Mouse (Mus musculus) testis, adult 2 months (tissue): ENCODE data around the gene Gm10188. TPM values are rescaled to one million over a fixed set of nuclear protein-coding genes. Genes with fewer than 3 reads are reported as not detected.
A peak's percentile ranks its signal among the peaks of the same experiment; 100 is the strongest.

Experiments
- H3K27ac ChIP-seq: fragments of 200-500 bp; 2 replicates; pipeline ENCODE4 v1.5.1; 2012; ENCODE audit warnings: low read depth, low read length; ENCODE audit not compliant: control insufficient read depth, insufficient read depth
- H3K27me3 ChIP-seq: fragments of 200-500 bp; 2 replicates; pipeline ENCODE4 v1.6.1; 2012; ENCODE audit warnings: mild to moderate bottlenecking, low read length, moderate library complexity; ENCODE audit not compliant: control insufficient read depth, insufficient read depth
- H3K36me3 ChIP-seq: fragments of 200-500 bp; 2 replicates; pipeline ENCODE4 v1.6.1; 2012; ENCODE audit warnings: mild to moderate bottlenecking, low read length; ENCODE audit not compliant: control insufficient read depth, insufficient read depth
- H3K4me1 ChIP-seq: fragments of 200-500 bp; 2 replicates; pipeline ENCODE4 v1.6.1; 2012; ENCODE audit warnings: low read length; ENCODE audit not compliant: control insufficient read depth, insufficient read depth
- H3K4me3 ChIP-seq: fragments of 200-500 bp; 2 replicates; pipeline ENCODE4 v1.5.1; 2012; ENCODE audit warnings: low read depth, mild to moderate bottlenecking, low read length, moderate library complexity, mixed read lengths; ENCODE audit not compliant: control insufficient read depth
- CTCF ChIP-seq: fragments of 200-500 bp; IDR thresholded peaks from 2 replicates; pipeline ENCODE4 v1.5.1; 2012; ENCODE audit warnings: low read depth, mild to moderate bottlenecking, inconsistent platforms, low read length, moderate library complexity; ENCODE audit not compliant: control insufficient read depth, insufficient read depth, insufficient replicate concordance
- POLR2A ChIP-seq: fragments of 200-500 bp; IDR thresholded peaks from 2 replicates; pipeline ENCODE4 v1.6.1; 2012; ENCODE audit warnings: low read depth, mild to moderate bottlenecking, inconsistent platforms, low read length, moderate library complexity; ENCODE audit not compliant: control insufficient read depth
- polyA plus RNA-seq: library from polyadenylated mRNA; depleted of rRNA; stranded (reverse); fragments of >200 nt; gene quantifications from 2 replicates; pipeline ENCODE4 v1.2.3, GENCODE M21; 2012

Gm10188 gene
- polyA plus RNA-seq, 1 experiment, result 4.0 TPM

DNA sequence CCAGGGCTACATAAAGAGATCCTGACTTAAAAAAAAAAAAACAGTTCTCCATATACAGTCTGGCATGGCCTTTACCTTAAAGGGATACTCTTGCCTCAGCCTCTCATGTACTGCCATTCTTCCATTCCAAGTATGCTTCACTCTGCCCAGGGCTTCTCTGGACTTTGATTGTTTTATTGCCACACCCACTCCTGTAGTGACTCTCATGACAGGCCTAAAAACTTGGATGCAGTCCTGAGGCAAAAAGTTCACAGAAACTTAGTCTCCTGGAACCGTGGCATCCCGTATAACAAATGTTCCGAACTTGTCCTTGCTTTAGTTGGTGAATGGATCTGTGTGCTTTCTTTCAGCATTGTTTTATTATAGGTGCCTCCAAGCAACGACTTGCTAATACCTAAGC, 17.1 kb upstream of the Gm10188 start:
- TF ChIP-seq POLR2A (no peak), CTCF (no peak)
- Histone ChIP-seq H3K36me3 (no peaks in the 10 kb centered on the region), H3K4me3 (no peak overlapping the region), H3K27me3 (no peaks in the 10 kb centered on the region), H3K27ac (no peak overlapping the region), H3K4me1 (no peaks in the 10 kb centered on the region)

DNA sequence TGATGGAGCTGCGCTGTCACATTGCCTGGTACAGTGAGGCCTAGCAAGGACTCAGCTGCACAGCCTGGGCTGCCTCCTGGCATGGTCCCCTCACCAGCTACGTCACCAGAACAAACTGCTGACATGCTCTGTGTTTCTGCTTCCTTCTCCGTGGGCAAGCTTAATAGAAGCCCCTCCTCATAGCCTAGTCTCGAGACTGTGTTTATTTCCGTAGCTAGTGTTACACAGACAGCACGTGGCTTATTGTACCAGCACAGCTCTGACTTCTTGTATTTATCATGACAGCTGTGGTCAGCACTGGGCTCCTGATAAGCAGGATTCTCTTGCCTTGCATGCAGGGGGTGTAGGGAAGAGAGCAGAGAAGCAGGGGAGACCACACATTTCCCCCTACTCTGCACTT, 16.6 kb upstream of the Gm10188 start:
- Histone ChIP-seq H3K4me1 (no peaks in the 10 kb centered on the region), H3K4me3 (no peak overlapping the region), H3K27ac (no peak overlapping the region), H3K36me3 (no peaks in the 10 kb centered on the region), H3K27me3 (no peaks in the 10 kb centered on the region)
- TF ChIP-seq POLR2A (no peak), CTCF (no peak)

DNA sequence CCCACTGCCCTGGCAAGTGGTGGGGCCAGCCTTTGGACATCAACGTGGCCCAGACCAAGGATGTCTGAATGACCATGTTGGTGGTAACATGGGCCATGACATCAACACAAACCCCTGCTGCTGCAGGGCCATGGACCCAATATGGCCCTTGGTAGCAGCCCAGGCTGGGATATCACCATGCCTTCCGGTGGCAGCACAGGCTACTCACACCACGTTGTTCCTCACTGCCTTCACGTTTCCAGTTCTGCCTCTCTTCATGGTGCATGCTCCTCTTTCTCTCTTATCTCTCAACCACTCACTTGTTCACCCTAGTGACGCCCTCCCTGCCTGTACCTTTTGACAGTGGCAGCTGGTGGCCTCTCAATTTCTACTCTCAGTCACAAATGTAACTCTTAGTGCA, 15.4 kb upstream of the Gm10188 start:
- Histone ChIP-seq H3K36me3 (no peaks in the 10 kb centered on the region), H3K4me1 (no peaks in the 10 kb centered on the region), H3K4me3 (no peak overlapping the region), H3K27ac (no peak overlapping the region), H3K27me3 (no peaks in the 10 kb centered on the region)
- no peak for TF ChIP-seq CTCF
- no peak for TF ChIP-seq POLR2A

DNA sequence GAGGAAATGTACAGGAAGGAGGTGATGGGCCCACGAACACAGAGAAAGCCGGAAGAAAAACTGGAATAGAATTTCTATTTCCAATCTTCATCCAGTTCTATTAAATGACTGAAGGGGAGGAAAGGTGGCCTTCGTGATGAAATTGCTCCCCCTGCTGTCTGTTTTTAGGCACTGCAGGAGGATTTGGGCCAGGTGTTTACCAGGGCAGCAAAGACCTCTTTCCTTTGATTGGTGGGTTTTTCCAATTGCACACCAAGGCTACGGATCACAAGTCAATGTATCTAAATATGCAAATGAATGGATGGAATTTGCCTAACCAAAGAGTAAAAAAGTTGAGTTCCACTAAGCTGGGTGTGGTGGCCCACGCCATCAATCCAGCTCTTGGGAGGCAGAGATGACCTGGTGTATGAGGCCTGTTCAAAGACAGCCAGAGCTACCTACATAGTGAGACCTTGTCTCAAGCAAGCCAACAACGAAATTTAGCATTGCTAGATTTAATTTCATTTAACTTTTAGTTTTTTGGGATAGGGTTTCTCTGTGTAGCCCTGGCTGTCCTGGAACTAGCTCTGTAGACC, 8.1 kb upstream of the Gm10188 start:
- Histone ChIP-seq H3K4me1 (no peaks in the 10 kb centered on the region; the same call in 1 of the 2 replicates), H3K27me3 (no peaks in the 10 kb centered on the region), H3K36me3 (no peaks in the 10 kb centered on the region), H3K4me3 (no peak overlapping the region), H3K27ac (no peak overlapping the region)
- TF ChIP-seq POLR2A, result no peak
- TF ChIP-seq CTCF, result peak; percentile 66

DNA sequence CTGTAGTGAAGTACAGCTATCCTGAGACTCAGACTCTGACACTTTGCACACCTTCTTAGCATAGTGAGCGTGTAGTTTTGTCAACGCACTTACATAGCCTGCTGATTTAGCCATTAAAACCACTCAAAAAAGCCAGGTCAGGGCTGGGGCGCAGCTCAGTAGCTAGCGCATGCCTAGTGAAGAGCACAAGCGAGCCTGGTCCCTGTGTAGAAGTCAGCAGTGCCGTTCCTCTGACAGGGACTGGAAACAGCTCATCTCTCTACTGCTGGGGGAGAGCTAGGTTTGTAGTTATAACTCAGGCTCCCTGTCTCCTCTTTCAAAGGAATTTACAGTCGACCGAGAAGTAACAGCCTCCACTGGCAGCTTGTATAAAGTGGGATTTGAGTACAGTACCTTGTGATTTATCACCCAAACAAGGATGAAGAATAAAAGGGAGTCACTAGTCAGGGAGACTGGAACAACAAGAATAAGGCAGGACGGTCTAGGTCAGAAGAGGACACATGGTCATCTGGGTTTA, 5.2 kb upstream of the Gm10188 start:
- no peaks in the 10 kb centered on the region for H3K36me3 ChIP-seq
- H3K4me3 ChIP-seq, result no peak overlapping the region
- H3K27ac ChIP-seq, result no peak overlapping the region
- no peak for TF ChIP-seq POLR2A
- TF ChIP-seq CTCF, result no peak
- H3K4me1 ChIP-seq, result no peaks in the 10 kb centered on the region; the same call in 1 of the 2 replicates
- no peaks in the 10 kb centered on the region for H3K27me3 ChIP-seq

DNA sequence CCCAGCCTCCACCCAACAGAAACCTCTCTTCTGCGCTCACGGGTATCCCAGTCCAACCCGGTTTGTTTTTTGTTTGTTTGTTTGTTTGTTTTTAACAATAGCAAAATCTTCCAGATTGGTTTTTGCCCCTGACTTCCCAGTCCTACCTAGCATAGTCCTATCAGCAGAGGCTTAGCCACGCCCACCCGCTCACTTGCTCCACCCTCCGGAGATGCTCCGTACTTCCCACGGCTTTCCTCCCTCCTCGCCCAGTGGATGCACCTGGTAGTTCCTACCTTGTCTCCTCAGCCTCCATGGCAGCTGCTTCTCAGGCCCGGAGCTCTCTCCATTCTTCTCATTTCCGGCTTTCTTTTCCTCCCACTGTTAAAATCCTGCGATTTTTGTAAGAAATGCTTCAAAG, 4.0 kb upstream of the Gm10188 start:
- Histone ChIP-seq H3K4me3 (no peak overlapping the region), H3K36me3 (no peaks in the 10 kb centered on the region), H3K27me3 (no peaks in the 10 kb centered on the region), H3K27ac (no peak overlapping the region), H3K4me1 (no peaks in the 10 kb centered on the region; the same call in 1 of the 2 replicates)
- TF ChIP-seq CTCF (peak; percentile 40; the same call in 1 of the 2 replicates), POLR2A (no peak)

DNA sequence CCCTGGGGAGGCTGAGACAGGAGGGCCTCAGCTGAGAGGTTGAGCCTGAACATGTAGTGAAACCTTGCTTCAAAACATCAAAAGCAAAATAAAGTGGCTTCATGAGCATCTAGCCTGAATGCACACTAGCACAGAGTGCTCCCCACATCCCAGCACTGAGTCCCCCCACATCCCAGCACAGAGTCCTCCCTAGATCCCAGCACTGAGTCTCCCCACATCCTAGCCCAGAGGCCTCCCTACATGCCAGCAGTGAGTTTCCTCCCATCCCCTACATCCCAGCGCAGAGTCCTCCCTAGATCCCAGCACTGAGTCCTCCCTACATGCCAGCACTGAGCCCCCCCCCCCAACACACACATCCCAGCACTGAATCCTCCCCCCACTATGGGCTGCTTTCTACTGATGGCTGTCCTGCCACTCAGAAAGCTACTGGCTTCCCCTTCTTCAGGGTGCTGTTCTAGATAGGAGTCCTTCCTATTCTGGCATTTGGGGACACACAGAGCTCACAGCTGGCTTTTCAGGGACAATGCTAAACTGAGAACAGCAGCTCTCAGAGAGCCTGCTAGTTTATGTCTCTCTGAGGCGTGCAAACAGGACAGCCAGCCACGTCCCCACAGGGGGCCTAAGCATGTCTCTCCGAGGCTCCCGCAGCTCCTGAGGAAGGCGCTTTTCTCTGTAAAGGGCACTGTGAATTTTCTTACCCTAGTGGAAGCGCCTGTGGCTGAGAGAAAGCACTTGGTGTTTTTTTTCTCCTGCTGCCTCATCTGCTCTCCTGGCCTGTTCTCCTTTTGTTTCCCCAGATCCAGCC, 2.1 kb upstream of the Gm10188 start:
- Histone ChIP-seq H3K4me3 (no peak overlapping the region), H3K4me1 (no peaks in the 10 kb centered on the region; the same call in 1 of the 2 replicates), H3K27ac (no peak overlapping the region), H3K27me3 (no peaks in the 10 kb centered on the region), H3K36me3 (no peaks in the 10 kb centered on the region)
- TF ChIP-seq POLR2A (no peak), CTCF (no peak)

DNA sequence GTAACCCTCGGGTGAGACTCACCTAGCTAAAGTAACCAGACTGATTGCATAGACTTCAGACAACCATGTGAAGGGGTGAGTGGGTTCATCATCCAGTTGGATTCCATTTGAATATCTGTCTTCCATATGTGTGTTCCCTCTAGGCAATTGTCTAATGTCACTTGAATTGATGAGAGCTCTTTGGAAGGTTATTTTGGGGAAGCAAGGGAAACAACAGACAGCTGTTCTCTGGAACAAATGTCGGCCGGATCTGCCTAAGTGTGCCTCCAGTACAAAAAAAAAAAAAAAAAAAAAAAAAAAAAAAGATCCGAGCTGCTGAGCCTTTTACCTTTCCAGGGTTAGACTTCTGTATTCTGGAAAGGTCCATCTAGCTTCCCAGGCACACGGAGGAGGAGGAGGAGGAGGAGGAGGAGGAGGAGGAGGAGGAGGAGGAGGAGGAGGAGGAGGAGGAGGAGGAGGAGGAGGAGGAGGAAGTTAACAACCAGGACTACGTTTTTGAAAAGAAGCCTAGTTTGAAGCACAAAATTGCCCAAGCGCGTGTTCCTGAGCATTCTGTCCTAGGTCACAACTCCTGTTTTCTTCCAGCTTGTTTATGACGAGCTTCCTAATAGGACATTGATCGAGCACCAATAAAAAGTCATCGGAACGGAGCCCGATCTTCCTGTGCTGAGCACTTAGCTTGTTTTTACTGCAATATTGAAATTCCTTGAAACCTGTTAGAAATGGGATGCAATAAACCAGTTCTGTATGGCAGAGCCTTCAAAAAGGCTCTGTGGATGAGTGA, 3.1 kb downstream of the Gm10188 start:
- Histone ChIP-seq H3K4me1 (no peaks in the 10 kb centered on the region), H3K27ac (no peak overlapping the region), H3K36me3 (no peaks in the 10 kb centered on the region), H3K4me3 (peak overlapping the region; percentile 75), H3K27me3 (no peaks in the 10 kb centered on the region)
- TF ChIP-seq CTCF (no peak), POLR2A (no peak)
